Mouse (Mus musculus): ENCODE measurements around the gene Sytl1. TPM values are rescaled to one million over a fixed set of nuclear protein-coding genes. Genes with fewer than 3 reads are reported as not detected.

Gene Sytl1
- 0.78 to 1.3 TPM (median 0.98 TPM) in 4 replicates for total RNA-seq (2023; ENCODE audit: inconsistent age)

DNA sequence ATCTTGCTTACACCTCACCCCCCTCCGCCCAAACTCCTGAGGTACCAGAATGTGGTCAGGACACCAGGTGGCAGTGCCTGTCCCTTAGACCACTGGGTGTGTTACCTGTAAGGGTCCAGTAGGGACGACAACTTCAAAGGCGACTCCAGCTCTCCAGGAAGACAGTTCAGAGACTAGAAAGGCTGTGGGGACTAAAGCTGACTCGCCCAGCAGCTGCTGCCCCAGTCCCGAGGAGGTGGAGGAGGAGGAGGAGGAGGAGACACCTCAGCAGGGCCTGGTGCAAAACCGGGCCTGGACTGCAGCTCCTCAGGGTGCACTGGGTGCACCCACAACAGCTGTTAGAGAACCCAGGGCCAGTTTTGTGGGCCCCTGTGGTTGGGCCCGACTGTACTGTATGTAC is at the start of gene Sytl1:
Gene Sytl1, minus strand, starts transcription at position 232 of the 400 bp plus-strand sequence.

GRCm38 (mm10) chr4:133277104-133278026 is 14.5 kb upstream of the Sytl1 start, which contains the start of gene Tmem222:
Gene Tmem222, minus strand, starts transcription at chr4:133277792.

DNA sequence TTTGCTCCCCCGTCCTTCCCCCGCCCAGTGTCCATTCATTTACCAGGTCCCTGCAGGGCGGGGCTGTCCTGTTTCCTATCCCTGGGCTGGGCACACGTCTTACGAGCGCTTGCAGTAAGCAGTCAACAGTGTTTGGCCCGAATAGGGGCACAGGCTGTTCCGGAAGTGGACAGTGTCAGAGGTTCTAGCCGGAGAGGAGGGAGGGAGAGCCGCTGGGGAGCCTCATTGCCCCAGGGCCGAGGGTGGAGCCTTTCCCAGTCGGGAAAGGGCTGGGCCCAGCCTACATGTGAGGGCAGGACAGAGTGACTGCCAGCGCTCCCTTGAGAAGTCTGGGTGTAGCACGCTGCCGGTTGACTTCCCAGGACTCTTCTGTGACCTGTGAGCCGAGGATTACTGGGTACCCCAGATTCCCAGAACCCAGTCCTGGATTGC is 22.4 kb downstream of the Sytl1 start, which contains the start of gene Map3k6:
Gene Map3k6, plus strand, starts transcription at position 329 of the 432 bp plus-strand sequence.

GRCm38 (mm10) chr4:133211751-133212561 is 51.0 kb downstream of the Sytl1 start, which contains the start of the genes Cd164l2 and Gpr3:
Gene Cd164l2, plus strand, starts transcription at chr4:133212131.
Gene Gpr3, minus strand, starts transcription at chr4:133212536.

Other genes starting within 250 kb of the Sytl1 start
- 280 to 329 TPM (median 305 TPM) in 4 replicates for gene Wasf2, start 132.6 kb downstream of the Sytl1 start, total RNA-seq (2023; ENCODE audit: inconsistent age)
- 1.8 to 3.3 TPM (median 2.1 TPM) in 4 replicates for gene Cd164l2, start 51.0 kb downstream of the Sytl1 start, total RNA-seq (2023; ENCODE audit: inconsistent age)
- 3.3 to 4.3 TPM (median 4.1 TPM) in 4 replicates for gene Gpr3, start 50.6 kb downstream of the Sytl1 start, total RNA-seq (2023; ENCODE audit: inconsistent age)
- gene Map3k6, start 22.3 kb downstream of the Sytl1 start, total RNA-seq (2023; ENCODE audit: inconsistent age): 0.39 to 0.69 TPM (median 0.45 TPM) in 3 of 4 replicates, not detected in the other
- gene Tmem222, start 14.7 kb upstream of the Sytl1 start, total RNA-seq (2023; ENCODE audit: inconsistent age): 45.5 to 59.9 TPM (median 55.0 TPM) in 4 replicates
- 39.5 to 56.0 TPM (median 41.1 TPM) in 4 replicates for gene Wdtc1, start 90.4 kb upstream of the Sytl1 start, total RNA-seq (2023; ENCODE audit: inconsistent age)
- 45.8 to 52.1 TPM (median 48.3 TPM) in 4 replicates for gene Slc9a1, start 106.6 kb upstream of the Sytl1 start, total RNA-seq (2023; ENCODE audit: inconsistent age)
- gene Tent5b, start 217.0 kb upstream of the Sytl1 start, total RNA-seq (2023; ENCODE audit: inconsistent age): not detected in 4 replicates
- gene Trnp1, start 235.4 kb upstream of the Sytl1 start, total RNA-seq (2023; ENCODE audit: inconsistent age): 0.81 TPM in 1 of 4 replicates, not detected in the others

Measured in B cell, adult (primary cell).